Comparison of ENCODE assay signal across 1 mouse cellular context in the genomic region with DNA sequence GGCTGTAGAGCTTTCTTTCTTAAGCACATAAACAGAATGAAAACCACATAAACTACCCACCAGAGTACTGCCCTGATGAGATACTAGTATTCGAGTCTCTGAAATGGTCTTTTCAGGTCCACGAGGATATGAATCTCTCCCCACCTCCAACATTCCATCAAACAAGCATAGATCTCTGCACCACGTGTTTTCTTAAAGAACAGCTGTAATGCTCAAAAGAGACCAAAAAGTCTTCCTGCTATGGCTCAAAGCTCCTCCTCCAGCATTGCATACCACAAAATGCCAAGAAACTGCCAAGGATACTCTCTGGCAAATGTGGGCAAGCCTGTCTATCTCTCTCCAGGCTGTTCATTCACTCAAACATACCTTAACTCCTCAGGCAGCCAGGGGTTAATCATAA.
TF ChIP-seq lines count a peak whose summit lies in the region.

No protein-coding gene starts in this region.

TF ChIP-seq in MEL, 35 proteins besides CTCF, POLR2A, EP300 and RAD21 (continued from another document):
- TF ChIP-seq BHLHE40 (IDR thresholded peaks at IDR 0.05; ENCODE audit: borderline replicate concordance, low read depth, low read length) (no peak), POLR2AphosphoS2 (IDR thresholded peaks at IDR 0.05; ENCODE audit: low read length) (no peak), E2F4 (IDR thresholded peaks at IDR 0.05; ENCODE audit: borderline replicate concordance, low read depth, low read length) (no peak), MYC (IDR thresholded peaks at IDR 0.05; ENCODE audit: low read depth, low read length) (no peak), ZKSCAN1 (IDR thresholded peaks at IDR 0.05; ENCODE audit: low read depth, low read length) (no peak), CHD1 (IDR thresholded peaks at IDR 0.05; ENCODE audit: low read depth, low read length) (no peak), GABPA (IDR thresholded peaks at IDR 0.05; ENCODE audit: low read depth, low read length) (no peak), MEF2A (IDR thresholded peaks at IDR 0.05; ENCODE audit: extremely low read depth, insufficient replicate concordance, low read depth, low read length, poor library complexity, severe bottlenecking) (no peak), KAT2A (conservative IDR thresholded peaks at IDR 0.05; ENCODE audit: low read depth, low read length) (no peak), GATA1 (IDR thresholded peaks at IDR 0.05; ENCODE audit: low read depth, low read length) (no peak), ZNF384 (IDR thresholded peaks at IDR 0.05; ENCODE audit: low read depth, low read length) (no peak), ZC3H11A (IDR thresholded peaks at IDR 0.05; ENCODE audit: low read depth, low read length) (no peak), USF2 (IDR thresholded peaks at IDR 0.05; ENCODE audit: borderline replicate concordance in 1 of 2, insufficient read depth in 1 of 2, low read depth in 1 of 2, low read length in 2 of 2) (no peak), NELFE (IDR thresholded peaks at IDR 0.05; ENCODE audit: low read depth, low read length) (no peak), MAZ (IDR thresholded peaks at IDR 0.05; ENCODE audit: low read depth, low read length) (no peak)
